Mouse (Mus musculus): Measurements from ENCODE around the gene Mllt6.
"Not testable (repeated sequence)": the region's sequence is repeated elsewhere in the genome, so short reads cannot be mapped to it uniquely, and the experiment has no call there.

Mllt6 gene

DNA sequence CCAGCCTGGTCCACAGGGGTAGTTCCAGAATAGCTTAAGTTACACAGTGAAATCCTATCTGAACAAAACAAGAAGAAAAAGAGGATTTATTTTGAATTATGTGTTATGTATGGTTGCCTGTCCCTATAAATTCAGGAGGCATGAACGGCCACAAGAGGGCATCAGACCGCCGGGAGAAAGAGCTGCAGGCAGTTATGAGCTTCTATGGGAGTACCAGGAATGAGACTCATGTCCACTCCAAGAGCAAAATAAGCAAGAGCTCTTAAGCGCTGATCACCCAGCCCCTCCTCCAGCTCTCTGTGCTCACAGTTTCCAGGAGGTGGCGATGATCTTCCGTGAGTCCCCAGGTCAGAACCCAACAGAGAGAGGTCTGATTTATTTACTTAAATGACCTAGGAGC, 18.4 kb upstream of the Mllt6 start:
- DNase-seq (ENCODE audit: extremely low read depth, low read depth, low spot score): no peak

DNA sequence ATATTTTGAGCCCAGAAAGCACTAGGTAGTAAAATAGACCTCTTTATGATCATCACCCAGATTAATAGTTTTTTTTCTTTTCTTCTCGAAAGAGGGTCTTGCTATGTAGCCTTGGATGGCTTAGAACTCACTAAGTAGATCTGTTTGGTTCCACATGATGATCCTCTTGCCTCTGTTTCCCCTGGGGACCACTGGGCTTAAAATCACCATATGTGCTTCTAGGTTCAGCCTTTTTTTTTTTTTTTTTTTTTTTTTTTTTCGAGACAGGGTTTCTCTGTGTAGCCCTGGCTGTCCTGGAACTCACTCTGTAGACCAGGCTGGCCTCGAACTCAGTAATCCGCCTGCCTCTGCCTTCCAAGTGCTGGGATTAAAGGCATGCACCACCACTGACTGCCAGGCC, 14.7 kb upstream of the Mllt6 start:
- not testable (repeated sequence) for DNase-seq (ENCODE audit: extremely low read depth, low read depth, low spot score)

DNA sequence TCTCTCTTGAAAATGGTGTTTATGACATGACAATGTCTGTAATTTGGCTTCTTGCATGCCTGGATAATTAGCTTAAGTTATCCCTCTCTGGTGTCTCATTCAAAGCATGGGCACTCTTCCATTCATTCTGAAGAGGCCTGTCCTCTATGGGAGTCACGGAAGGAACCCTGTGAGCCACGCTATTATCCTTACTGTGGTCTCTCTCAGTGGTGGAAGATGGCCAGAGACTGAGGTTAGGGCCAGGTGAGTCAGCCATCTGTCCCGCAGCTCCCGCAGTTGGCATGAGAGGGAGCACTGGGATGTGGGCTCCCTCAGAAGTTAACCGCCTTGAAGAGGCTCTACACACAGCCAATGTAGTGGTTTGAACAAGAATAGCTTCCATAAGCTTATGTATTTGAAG, 12.9 kb upstream of the Mllt6 start:
- no peak for DNase-seq (ENCODE audit: extremely low read depth, low read depth, low spot score)

DNA sequence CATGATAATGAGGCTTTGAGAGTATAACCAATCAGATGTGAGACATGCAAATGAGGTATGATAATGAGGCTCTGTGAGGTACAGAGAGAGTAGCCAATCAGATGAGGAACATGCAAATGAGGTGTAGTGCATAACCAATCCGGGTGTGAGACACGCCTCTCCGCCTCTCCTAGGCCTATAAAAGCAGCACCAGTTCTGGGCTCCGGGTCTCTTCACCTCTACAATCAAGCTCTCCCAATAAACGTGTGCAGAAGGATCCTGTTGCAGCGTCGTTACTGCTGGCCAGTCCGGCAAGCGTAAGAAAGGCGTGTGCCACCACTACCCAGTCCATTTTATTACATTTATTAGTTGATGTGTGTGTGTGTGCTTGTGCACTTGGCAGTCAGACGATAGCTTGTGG, 9.8 kb upstream of the Mllt6 start:
- not testable (repeated sequence) for DNase-seq (ENCODE audit: extremely low read depth, low read depth, low spot score)

DNA sequence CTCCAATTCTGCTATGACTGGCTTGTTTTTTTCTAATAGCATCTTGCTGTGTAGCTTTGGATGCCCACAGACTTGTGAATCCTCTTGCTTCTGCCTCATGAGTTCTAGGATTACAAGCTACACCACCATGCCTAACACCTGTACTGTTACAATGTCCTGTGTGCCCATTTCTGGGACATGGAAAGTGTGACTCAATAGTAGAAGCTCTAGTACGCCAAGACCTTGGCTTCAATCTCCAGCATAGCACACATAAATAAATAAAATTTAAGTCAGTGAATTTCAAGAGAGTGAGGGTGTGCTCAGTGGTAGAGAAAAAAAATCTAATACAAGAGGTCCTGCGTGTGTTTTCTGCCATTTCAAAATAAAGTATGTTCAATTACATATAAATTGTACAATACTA, 9.0 kb upstream of the Mllt6 start:
- DNase-seq (ENCODE audit: extremely low read depth, low read depth, low spot score): no peak

DNA sequence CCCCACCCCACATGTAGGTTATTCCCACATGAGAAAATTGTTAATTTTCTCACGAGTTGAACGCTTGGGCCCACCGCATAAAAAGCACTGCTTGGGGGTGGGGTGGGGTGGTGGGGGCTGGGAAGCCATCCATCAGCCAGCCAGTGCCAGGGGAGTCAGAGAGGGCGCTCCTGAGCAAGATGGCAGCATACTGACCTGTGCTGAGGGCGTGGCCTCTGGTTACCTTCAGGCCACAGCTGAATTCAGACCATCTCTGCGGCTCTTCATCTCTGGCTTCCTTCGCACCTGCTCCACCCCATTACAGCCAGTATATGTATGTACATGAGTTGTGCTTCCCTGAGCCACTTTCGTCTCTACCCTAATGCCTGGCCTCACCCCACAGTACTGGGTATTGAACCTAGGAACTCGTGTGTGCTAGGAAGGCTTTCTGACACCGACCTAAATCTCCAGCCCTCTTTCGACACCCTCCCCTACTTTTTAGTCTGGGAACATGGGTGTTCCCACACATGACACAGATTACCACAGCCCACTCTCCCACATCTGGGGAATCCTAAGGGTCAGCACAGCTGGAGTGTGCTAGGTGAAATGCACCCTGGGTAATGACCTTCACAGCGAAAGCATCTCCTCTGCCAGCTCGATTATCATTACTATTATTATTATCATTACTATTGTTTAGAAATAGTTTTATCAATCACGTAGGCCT, 6.8 kb upstream of the Mllt6 start:
- DNase-seq (ENCODE audit: extremely low read depth, low read depth, low spot score): no peak

DNA sequence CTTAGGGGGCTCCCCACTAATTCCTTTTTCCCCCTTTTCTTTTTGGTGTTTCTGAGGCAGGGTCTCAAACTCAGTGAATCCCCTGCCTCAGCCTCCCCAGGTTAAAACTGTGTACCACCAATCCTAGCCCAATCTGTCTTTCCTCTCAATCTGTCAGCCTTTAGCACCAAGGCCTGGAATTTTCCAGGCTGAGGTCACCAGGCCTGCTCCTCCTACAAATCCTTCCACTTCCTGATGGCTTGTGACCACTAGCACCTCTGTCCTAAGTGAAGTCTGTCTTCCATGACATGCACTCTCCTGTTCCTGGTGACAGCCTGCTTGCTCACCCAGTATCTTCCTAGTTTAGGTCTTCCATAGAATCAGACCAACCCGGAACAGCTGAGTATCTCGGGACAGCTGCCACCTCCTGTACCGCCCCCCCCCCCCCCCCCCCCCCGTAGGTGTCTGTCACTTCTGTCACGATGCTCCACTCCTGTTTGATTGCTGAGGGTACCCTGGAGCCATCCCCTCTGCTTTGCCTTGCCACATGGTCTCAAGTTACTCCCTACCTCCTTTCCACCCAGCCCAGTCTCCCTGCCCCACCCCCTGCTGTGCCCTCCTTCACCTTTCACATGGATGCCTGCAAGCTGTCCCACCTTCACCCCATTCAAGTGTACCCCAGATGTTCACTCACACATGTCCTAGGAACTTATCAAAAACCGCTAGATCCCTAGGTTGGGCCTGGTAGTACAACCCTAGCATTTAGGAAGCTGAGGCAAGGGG, 5.8 kb upstream of the Mllt6 start:
- DNase-seq (ENCODE audit: extremely low read depth, low read depth, low spot score): no peak

DNA sequence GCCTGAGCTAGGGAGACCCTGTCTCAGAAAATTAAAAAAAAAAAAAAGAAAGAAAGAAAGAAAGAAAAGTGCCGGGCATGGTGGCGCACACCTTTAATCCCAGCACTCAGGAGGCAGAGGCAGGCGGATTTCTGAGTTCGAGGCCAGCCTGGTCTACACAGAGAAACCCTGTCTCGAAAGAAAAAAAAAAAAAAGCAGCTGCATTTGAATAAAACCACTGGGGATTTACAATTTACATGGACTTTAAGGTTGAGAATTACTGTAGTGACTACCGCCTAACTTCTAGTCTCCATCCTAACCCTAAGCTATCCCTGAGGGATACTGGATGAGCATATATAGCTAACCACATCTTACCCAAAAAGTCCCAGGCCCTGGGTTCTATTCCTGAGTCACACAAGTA, 5.2 kb upstream of the Mllt6 start:
- DNase-seq (ENCODE audit: extremely low read depth, low read depth, low spot score): not testable (repeated sequence)

DNA sequence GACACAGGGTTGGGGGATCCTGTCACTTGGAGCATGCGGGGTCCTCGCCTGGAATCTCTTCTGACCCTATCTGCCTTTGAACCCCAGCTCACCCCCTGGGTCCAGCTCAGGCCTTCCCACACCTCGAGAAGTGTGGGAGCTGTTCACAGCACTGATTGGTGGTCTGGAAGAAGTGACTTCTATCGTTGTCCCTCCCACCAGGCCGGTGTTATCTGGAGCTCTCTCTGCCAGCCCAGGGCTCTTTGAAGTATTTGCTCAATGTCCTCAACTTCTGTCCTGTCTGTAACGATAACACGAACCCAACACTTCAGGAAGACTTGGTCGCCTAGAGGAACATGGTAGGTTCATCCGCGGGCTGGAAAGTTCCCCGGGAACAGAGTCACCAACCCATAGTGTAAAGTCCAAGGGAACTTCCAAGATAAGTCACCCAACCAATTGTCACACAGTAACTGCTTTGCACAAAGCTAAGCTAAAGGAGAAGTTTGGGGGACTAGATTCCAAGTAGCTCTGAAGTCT, 4.4 kb upstream of the Mllt6 start:
- no peak for DNase-seq (ENCODE audit: extremely low read depth, low read depth, low spot score)

DNA sequence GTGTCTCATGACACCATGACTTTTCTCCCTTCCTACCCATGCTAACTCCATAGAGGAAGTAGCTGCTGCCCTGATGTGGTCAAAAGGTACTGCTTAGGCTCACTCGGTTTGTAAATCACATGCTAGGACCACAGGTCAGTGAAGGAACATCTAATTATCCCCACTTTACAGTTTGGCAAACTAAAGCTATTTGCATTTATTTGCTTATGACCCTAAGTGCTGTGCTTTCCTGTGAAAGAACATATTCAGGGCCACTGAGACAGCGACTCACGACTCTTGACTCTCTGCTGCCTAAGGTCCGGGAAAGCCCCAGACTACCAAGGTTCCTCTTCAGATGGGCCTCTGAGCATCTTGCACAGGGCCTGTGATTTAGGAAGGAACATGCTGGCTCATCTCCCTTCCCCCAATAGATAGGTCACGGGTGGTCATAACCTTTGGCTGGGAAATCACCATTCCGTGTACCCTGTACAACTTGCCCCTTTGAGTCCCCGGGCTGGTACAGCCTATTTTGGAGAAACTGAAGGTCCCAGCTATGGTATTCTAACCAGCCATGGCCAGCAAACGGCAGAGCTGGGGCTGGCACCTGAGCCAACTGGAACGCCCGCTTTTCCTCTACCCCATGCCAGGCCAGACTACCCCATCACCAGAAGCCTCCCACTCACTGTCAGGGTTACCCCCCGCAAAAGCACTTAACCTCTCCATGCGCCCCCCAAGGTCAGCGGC, 3.8 kb upstream of the Mllt6 start:
- DNase-seq (ENCODE audit: extremely low read depth, low read depth, low spot score): no peak

DNA sequence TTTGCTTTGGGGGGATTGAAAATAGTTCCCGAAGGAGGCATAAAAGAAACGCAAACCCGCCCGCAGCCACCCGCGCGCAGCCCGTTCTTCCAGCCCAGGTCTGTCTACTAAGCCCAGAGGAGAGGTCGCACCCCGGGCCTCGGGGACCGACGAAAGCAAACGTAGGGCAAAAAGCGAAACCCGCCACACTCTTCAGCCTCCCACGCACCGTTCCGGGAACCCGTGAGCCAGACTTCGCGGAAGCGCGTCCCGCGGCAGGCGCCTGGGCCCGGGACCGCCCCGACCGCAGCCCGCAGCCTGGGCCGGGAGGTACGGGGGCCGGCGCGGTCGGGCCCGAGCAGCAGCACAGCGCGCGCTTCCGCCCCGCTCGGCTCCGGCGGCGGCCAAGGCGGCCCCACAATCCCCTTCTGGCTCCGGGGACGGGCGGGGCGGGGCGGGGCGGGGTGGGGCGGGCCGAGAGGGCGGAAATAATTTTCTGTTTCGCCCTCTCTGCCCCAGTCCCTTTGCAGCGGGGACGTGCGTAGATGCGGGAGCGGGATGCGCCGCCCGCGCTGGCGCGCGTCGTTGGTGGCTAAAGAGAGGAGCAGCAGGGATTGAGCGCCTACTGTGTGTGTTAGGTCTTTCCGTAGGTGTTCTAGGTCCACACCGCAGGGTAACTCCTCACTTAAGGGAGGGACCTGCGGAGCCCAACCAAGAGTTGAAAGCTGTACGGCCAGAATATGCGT, 3.1 kb upstream of the Mllt6 start:
- no peak for DNase-seq (ENCODE audit: extremely low read depth, low read depth, low spot score)

DNA sequence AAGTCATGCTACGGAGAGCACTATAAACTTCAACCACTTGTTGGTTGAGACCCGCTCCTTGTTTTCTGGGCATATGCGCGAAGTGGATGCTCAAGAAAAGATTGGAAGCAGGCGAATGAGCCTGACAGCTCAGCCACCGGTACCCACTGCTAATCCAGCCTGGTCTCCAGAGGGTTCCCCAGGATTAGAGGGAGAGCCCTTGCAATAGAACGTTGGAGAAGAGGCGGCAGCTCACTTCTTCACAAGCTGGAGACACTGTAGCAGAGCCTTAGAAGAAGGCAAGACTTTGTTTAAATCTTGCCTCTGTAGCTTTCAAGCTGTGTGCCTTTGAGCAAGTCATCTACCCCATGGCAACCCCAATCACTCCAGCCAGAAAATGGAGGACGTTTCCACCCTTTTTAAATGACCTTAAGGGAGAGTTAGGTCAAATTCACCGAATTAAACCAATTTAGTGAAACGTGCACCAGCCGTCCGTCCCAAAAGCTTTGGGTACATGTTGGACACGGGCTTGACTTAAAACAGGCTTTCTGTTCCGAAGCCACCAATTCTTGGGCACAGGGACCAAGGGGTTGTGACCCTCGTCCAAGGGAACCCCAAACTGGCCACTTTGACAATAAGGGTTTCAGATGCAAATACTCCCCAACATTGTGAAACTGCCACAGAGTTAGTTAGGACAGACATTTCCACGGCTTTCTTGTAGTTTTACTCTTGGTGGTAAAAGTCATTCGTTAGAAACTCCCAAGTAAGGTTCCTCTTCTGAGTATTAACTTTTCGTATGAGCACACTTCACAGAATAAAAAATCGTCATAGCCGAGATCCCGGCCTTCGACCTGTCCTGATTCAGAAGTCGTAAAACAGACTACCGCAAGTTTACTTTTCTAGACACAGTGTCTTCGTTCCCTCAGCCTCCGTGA, 2.2 kb upstream of the Mllt6 start:
- DNase-seq (ENCODE audit: extremely low read depth, low read depth, low spot score): no peak

DNA sequence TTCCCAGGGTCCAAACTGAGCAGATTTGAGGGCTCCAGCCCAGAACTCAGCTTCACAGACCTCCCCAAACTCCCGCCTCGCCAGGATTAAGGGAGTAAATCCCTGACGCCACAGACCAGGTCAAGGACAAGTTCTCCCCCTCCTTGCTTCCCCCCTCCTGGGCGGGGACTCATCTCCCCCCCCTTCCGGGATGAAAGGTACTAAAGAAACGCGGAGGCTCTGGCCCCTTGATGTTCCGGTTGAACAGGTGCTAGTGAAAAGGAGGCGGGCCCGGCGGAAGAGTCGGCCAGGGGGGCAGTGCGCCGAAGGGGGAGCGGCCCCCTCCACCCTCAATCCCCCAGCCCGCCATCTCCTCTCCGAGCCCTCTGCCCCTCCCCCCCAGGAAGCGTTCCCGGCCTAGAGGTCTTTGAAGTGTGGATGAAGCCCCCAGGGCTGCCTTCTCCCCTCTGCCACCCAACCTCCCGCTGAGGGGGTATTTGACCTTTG, 1.5 kb upstream of the Mllt6 start:
- peak; percentile 33 for DNase-seq (ENCODE audit: extremely low read depth, low read depth, low spot score)

DNA sequence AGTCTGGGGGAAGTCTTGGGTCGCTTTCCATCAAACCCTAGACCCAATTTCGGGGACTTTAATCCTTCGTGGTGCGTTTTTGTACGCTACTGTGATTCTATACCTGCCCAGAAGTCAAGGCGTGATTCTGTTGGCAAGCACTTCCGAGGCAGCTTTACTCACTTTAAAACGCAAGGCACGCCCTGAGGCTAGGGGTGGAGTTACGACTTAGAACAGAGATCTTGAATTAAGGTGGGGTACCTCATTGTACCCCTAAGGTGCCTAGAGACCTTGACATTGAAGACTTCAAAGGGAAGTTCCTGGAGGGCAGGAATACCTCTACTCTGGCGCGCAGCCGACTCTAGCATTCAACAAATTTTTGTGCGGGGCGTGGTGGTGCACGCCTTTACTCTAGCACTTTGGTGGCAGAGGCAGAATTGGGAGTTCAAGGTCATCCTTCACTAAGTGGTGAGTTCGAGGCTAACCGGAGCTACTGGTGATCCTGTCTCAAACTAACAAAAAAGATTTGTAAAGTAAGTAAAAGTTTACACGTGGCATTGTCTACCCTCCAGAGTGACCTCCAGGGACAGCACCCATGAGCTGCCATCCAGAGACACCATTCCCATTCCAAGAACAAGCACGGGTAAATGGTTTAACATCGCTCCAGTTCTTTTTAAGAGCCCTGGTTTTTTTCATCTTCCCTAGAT, 864 bp upstream of the Mllt6 start:
- peak; percentile 36 for DNase-seq (ENCODE audit: extremely low read depth, low read depth, low spot score)

DNA sequence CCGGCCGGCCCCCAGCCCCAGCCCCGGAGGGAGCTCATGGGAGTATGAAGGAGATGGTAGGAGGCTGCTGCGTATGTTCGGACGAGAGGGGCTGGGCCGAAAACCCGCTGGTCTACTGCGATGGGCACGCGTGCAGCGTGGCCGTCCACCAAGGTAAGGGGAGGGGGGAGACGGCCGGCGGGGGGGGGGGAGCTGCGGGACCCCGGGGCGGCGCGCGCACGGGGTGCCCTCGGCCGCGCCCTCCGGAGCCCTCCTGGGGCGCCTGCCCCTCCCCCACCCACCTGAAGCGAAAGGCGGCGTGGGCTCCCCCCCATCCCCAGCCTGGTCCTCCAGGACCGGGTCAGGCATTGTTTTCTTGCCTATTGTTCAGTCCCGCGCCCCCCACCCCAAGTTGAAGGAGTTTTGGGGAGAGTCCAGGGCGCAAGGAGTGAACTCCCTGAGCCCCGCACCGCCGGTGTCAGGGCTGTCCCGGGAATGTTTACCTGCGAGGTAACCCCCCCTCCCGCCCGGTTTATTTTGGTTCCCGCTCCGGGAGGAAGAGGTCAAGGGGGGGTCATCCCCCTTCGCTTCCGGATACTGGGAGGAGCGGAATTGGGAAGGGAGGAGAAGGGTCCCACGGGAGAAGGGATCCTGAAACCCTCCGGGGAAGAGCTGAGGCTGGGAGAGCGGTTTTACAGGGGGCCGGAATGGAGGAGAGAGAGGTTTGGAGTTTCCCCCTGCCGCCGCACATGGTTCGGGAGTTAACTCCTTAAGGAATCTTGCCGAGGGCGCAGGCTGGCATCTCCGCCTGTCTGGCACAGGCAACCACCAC, 519 bp downstream of the Mllt6 start:
- no peak for DNase-seq (ENCODE audit: extremely low read depth, low read depth, low spot score)

DNA sequence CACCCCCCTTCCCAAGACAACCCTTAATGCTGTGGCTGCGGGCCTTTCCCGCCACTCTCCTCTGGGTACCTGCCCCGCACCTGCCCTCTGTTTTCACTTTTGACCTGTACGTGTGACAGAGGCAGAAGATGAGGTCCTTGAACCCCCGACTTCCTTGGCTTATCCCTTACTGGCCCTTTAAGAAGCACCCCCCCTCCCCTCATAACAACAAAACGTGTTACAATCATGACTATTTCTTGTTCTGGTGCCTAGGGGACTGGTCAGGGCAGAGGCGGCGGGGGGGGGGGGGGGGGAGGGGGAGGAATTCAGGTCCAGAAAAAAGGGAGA, 1.1 kb downstream of the Mllt6 start:
- DNase-seq (ENCODE audit: extremely low read depth, low read depth, low spot score): no peak

DNA sequence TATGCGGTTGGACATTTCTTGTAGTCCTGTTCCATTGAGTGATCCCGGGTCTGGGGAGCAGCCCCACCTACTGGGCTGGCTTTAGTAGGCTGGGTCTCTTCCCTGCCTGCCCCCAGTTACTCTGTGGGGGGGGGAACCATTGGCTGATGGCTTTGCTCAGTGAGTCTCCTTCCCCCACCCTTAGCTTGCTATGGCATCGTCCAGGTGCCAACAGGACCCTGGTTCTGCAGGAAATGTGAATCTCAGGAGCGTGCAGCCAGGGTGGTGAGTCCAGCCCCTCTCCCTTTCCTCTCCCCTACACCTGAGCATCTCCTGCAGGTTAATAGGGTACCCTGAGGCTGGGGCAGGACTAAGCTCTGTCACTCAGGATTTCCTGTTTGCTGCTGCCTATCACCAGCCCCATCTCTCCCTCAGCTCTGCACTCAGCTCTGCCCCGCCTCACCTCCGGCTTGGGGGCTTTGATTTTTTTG, 1.6 kb downstream of the Mllt6 start:
- DNase-seq (ENCODE audit: extremely low read depth, low read depth, low spot score): no peak

DNA sequence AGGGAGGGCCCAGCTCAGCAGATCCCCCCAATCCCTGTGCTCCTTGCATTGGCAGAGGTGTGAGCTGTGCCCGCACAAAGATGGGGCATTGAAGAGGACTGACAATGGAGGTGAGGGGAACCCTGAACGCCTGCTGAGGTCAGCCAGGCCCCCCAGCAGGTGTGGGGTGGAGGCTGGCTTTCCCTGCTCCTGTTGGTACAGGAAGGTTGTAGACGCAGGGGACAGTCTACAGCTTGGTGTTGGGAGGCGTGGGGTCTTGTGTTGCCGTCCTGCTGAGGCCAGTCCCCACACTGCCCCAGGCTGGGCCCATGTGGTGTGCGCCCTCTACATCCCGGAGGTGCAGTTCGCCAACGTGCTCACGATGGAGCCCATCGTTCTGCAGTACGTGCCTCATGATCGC, 2.2 kb downstream of the Mllt6 start:
- no peak for DNase-seq (ENCODE audit: extremely low read depth, low read depth, low spot score)

DNA sequence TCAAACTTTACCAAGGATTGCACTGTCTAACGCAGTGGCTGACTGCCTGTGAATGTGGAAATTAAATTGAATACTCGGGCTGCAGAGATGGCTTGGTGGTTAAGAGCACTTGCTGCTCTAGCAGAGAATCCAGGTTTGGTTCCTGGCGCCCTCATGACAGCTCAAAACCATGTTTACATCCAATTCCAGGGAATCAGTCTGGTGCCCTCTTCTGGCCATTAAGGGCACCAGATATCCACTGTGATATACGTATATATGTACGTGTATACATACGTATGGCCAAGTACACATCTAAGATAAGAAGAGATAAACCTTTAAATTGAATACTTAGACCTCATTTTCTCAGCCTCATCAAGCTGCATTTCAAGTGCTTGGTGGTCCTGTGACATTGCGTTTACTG, 3.0 kb downstream of the Mllt6 start:
- no peak for DNase-seq (ENCODE audit: extremely low read depth, low read depth, low spot score)

All from fat pad, adult 2 months (tissue).